27 mouse cellular contexts compared by ENCODE assay signal in the genomic region with DNA sequence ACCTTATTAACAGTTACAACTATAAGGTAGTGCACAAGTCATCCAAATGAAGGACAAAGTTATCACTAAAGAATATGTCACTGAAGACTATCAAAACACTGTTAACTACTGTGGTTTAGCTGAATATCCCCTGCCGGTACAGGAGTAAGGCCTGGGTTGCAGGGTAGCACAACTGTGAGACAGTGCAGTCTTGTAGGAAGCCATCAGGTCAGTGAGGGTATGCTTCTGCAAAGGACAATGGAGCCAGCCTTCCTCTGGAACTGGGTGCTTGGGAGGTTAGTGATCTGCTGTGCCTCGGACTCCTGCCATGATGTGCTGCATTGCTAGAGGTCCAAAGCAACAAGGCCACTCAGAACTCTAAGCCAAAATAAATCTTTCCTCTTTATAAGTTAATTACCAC. TPM values are rescaled to one million over a fixed set of nuclear protein-coding genes. Genes with fewer than 3 reads are reported as not detected.
DNase-seq lines count a peak whose midpoint lies in the region; ATAC-seq and TF ChIP-seq lines count a peak whose summit lies in the region.
"Had no signal": no experiment of that assay in that cellular context is flagged by ENCODE, and none has a peak within 500 bp of the region (broad histone marks: within the 10 kb centered on the region; RNA-seq: fewer than 3 reads in every experiment).

No protein-coding gene starts in this region.

- H3K4me2 ChIP-seq in heart, embryonic 12.5 days, result no peak overlapping the region
- H3K4me2 ChIP-seq in lung, embryonic 14.5 days, result no peak overlapping the region
- no peak overlapping the region for H3K4me2 ChIP-seq in lung, postnatal 0 days (replicated peaks; ENCODE audit: low read depth, low read length)
- no peak overlapping the region for H3K4me2 ChIP-seq in neural tube, embryonic 14.5 days (ENCODE audit: low read depth, low read length)
- H3K4me2 ChIP-seq: embryonic facial prominence, embryonic 15.5 days; forebrain, embryonic 12.5 days; heart, embryonic 15.5 days; hindbrain, embryonic 14.5 days; limb, embryonic 12.5 days; liver, embryonic 11.5 days; neural tube, embryonic 12.5 days had no signal

- DNase-seq in heart, postnatal 4 days, result no peak
- DNase-seq in lung, embryonic 14.5 days, result no peak
- DNase-seq in lung, postnatal 0 days (ENCODE audit: low spot score), result no peak
- no peak for DNase-seq in neural tube, embryonic 10.5 days (ENCODE audit: extremely low spot score, low spot score)
- no peak for DNase-seq in embryo, embryonic 10 days (ENCODE audit: low spot score)
- DNase-seq: B cell, adult 2 months; right cerebral cortex, postnatal 4 days; thymus, adult 18-20 months; thymus, postnatal 25 days had no signal

- no peak overlapping the region for H3K9ac ChIP-seq in heart, embryonic 12.5 days
- H3K9ac ChIP-seq in lung, embryonic 14.5 days, result no peak overlapping the region
- H3K9ac ChIP-seq in lung, postnatal 0 days (replicated peaks; ENCODE audit: low read depth), result no peak overlapping the region
- H3K9ac ChIP-seq in neural tube, embryonic 14.5 days (replicated peaks; ENCODE audit: low read depth, low read length), result no peak overlapping the region
- H3K9ac ChIP-seq: embryonic facial prominence, embryonic 15.5 days; forebrain, embryonic 12.5 days; heart, embryonic 15.5 days; hindbrain, embryonic 14.5 days; limb, embryonic 12.5 days; liver, postnatal 0 days; neural tube, embryonic 12.5 days had no signal

- H3K9me3 ChIP-seq in heart, embryonic 12.5 days (replicated peaks), result no peaks in the 10 kb centered on the region
- no peaks in the 10 kb centered on the region for H3K9me3 ChIP-seq in lung, embryonic 14.5 days (ENCODE audit: low read depth, low read length)
- no peaks in the 10 kb centered on the region for H3K9me3 ChIP-seq in lung, postnatal 0 days (ENCODE audit: low read length)
- H3K9me3 ChIP-seq in neural tube, embryonic 14.5 days (ENCODE audit: control insufficient read depth, low read length), result no peaks in the 10 kb centered on the region
- H3K9me3 ChIP-seq: embryonic facial prominence, embryonic 15.5 days; forebrain, embryonic 12.5 days; G1E; heart, embryonic 15.5 days; limb, embryonic 12.5 days; neural tube, embryonic 12.5 days had no signal

- TF ChIP-seq CTCF in lung, embryonic 14.5 days (IDR thresholded peaks at IDR 0.05; ENCODE audit: low read depth), result no peak
- no peak for TF ChIP-seq CTCF in lung, postnatal 0 days (IDR thresholded peaks at IDR 0.05)

- no peak for TF ChIP-seq EP300 in lung, postnatal 0 days (IDR thresholded peaks at IDR 0.05)

- H3K4me3 ChIP-seq in heart, embryonic 12.5 days, result no peak overlapping the region
- H3K4me3 ChIP-seq in lung, embryonic 14.5 days (ENCODE audit: low read depth, low read length), result no peak overlapping the region
- H3K4me3 ChIP-seq in lung, postnatal 0 days (ENCODE audit: low read depth, low read length), result no peak overlapping the region
- no peak overlapping the region for H3K4me3 ChIP-seq in neural tube, embryonic 14.5 days (ENCODE audit: low read depth, low read length)
- H3K4me3 ChIP-seq: embryonic facial prominence, embryonic 15.5 days; forebrain, embryonic 12.5 days; heart, embryonic 15.5 days; layer of hippocampus, adult 2 months; left cerebral cortex, adult 2 months; limb, embryonic 12.5 days; neural tube, embryonic 12.5 days had no signal

- no peaks in the 10 kb centered on the region for H3K27me3 ChIP-seq in heart, embryonic 12.5 days (replicated peaks)
- no peaks in the 10 kb centered on the region for H3K27me3 ChIP-seq in lung, embryonic 14.5 days (ENCODE audit: insufficient read depth, low read length)
- no peaks in the 10 kb centered on the region for H3K27me3 ChIP-seq in lung, postnatal 0 days (replicated peaks; ENCODE audit: insufficient read depth, low read length)
- no peaks in the 10 kb centered on the region for H3K27me3 ChIP-seq in neural tube, embryonic 14.5 days (ENCODE audit: control insufficient read depth, insufficient read depth, low read length)
- H3K27me3 ChIP-seq: embryonic facial prominence, embryonic 15.5 days; forebrain, embryonic 12.5 days; heart, embryonic 15.5 days; limb, embryonic 12.5 days; neural tube, embryonic 12.5 days; Patski had no signal

- peaks cover 8% of the 10 kb centered on the region for H3K4me1 ChIP-seq in heart, embryonic 12.5 days (replicated peaks)
- no peaks in the 10 kb centered on the region for H3K4me1 ChIP-seq in lung, embryonic 14.5 days (ENCODE audit: insufficient read depth)
- no peaks in the 10 kb centered on the region for H3K4me1 ChIP-seq in lung, postnatal 0 days (ENCODE audit: insufficient read depth, low read depth, low read length)
- no peaks in the 10 kb centered on the region for H3K4me1 ChIP-seq in neural tube, embryonic 14.5 days (ENCODE audit: control insufficient read depth, insufficient read depth, low read length)
- H3K4me1 ChIP-seq: embryonic facial prominence, embryonic 15.5 days had no signal

- 81% methylated on average over 2 of the region's 2 CpGs for WGBS in heart, embryonic 12.5 days
- 95% methylated on average over 2 of the region's 2 CpGs for WGBS in lung, embryonic 14.5 days
- 95% methylated on average over 2 of the region's 2 CpGs for WGBS in lung, postnatal 0 days
- 75% methylated on average over 2 of the region's 2 CpGs for WGBS in neural tube, embryonic 14.5 days

- H3K36me3 ChIP-seq in heart, embryonic 12.5 days, result peaks cover 34% of the 10 kb centered on the region
- peaks cover 12% of the 10 kb centered on the region; the same call in 1 of the 2 replicates for H3K36me3 ChIP-seq in lung, embryonic 14.5 days (ENCODE audit: insufficient read depth)
- H3K36me3 ChIP-seq in lung, postnatal 0 days (ENCODE audit: insufficient read depth, low read length), result no peaks in the 10 kb centered on the region
- no peaks in the 10 kb centered on the region for H3K36me3 ChIP-seq in neural tube, embryonic 14.5 days (ENCODE audit: control insufficient read depth, insufficient read depth, low read length)
- H3K36me3 ChIP-seq: forebrain, embryonic 12.5 days; G1E; neural tube, embryonic 12.5 days had no signal

- ATAC-seq in heart, embryonic 12.5 days (ENCODE audit: insufficient number of reproducible peaks, low FRiP score), result no peak
- ATAC-seq in lung, embryonic 14.5 days (ENCODE audit: insufficient read depth), result peak; percentile 44; the same call in 1 of the 2 replicates
- no peak for ATAC-seq in lung, postnatal 0 days
- 0 out of 2 replicates have a peak, but pooled peaks have one; percentile 38 for ATAC-seq in neural tube, embryonic 14.5 days (ENCODE audit: low read depth)
- ATAC-seq: inflammation-experienced regulatory T-cells, adult 6 months; liver, postnatal 0 days; Patski had no signal

- H3K27ac ChIP-seq in heart, embryonic 12.5 days (ENCODE audit: poor library complexity, severe bottlenecking), result 0 out of 2 replicates have a peak overlapping the region, but pooled peaks have one; percentile 3
- no peak overlapping the region for H3K27ac ChIP-seq in lung, embryonic 14.5 days (ENCODE audit: low read depth)
- no peak overlapping the region for H3K27ac ChIP-seq in lung, postnatal 0 days (ENCODE audit: low read length)
- H3K27ac ChIP-seq in neural tube, embryonic 14.5 days (ENCODE audit: low read depth, low read length), result no peak overlapping the region
- H3K27ac ChIP-seq: embryonic facial prominence, embryonic 15.5 days; forebrain, embryonic 12.5 days; heart, embryonic 15.5 days; hindbrain, embryonic 14.5 days; layer of hippocampus, adult 2 months; left cerebral cortex, adult 2 months; limb, embryonic 12.5 days; macrophage; neural tube, embryonic 12.5 days; stomach, postnatal 0 days had no signal

RNA-seq across cellular contexts. Expression of a gene that starts 43.8 kb away (rescaled TPM):
- polyA plus RNA-seq in heart, embryonic 12.5 days (2016; fragmentation: Nextera tagmentation; extraction: Ambion mirVana), result 53.9 and 58.0 TPM in 2 replicates
- total RNA-seq in heart, postnatal 4 days (2021), result 100 to 1,000 TPM; 107 to 115 TPM
- 51.1 and 52.7 TPM in 2 replicates for polyA plus RNA-seq in lung, embryonic 14.5 days (2014; fragmentation: Nextera tagmentation; extraction: Ambion mirVana)
- polyA plus RNA-seq in lung, postnatal 0 days (2015; fragmentation: Nextera tagmentation; extraction: Ambion mirVana), result 19.6 and 20.8 TPM in 2 replicates
- 26.9 and 29.1 TPM in 2 replicates for polyA plus RNA-seq in neural tube, embryonic 14.5 days (2014; fragmentation: Nextera tagmentation; extraction: Ambion mirVana)
- total RNA-seq: megakaryocyte-erythroid progenitor cell, adult 5-6 weeks had no signal
- polyA plus RNA-seq: G1E had no signal

Comparison
In these comparisons a context has a peak if more than half of its experiments do, and no peak if none do; other contexts are left out.
1. ATAC-seq: peak in lung, embryonic 14.5 days (single experiment) and neural tube, embryonic 14.5 days (single experiment); none in heart, embryonic 12.5 days (single experiment) and lung, postnatal 0 days (single experiment).